Mouse (Mus musculus) hindbrain, embryonic 14.5 days (tissue): ENCODE data around the gene Wee2. TPM values are rescaled to one million over a fixed set of nuclear protein-coding genes. Genes with fewer than 3 reads are reported as not detected.
A peak's percentile ranks its signal among the peaks of the same experiment; 100 is the strongest.

Experiments used
- ATAC-seq: fragments of 200-750 bp; cut with Nextera tagmentation; 2 replicates; pipeline ENCODE4 v1.8.0; 2017; ENCODE audit warnings: moderate number of reproducible peaks, mild to moderate bottlenecking, moderate TSS enrichment, moderate library complexity; ENCODE audit not compliant: low FRiP score
- DNase-seq: peaks from one replicate; pipeline ENCODE4 v3.0.0-alpha.2; 2015; ENCODE audit warnings: low spot score
- H3K27ac ChIP-seq: fragments of 300-500 bp; sonication (generic); 2 replicates; pipeline ENCODE4 v1.5.1; 2014; ENCODE audit warnings: mild to moderate bottlenecking, moderate library complexity
- H3K27me3 ChIP-seq: fragments of 300-500 bp; sonication (generic); 2 replicates; pipeline ENCODE4 v1.6.1; 2014; ENCODE audit warnings: mild to moderate bottlenecking, low read length, mixed read lengths; ENCODE audit not compliant: control insufficient read depth, insufficient read depth
- H3K36me3 ChIP-seq: fragments of 300-500 bp; sonication (generic); replicated peaks from 2 replicates; pipeline ENCODE4 v1.6.1; 2014; ENCODE audit not compliant: control insufficient read depth, insufficient read depth
- H3K4me1 ChIP-seq: fragments of 300-500 bp; sonication (generic); replicated peaks from 2 replicates; pipeline ENCODE4 v1.6.1; 2014; ENCODE audit warnings: antibody characterized with exemption, low read length, mixed read lengths; ENCODE audit not compliant: control insufficient read depth, insufficient read depth
- H3K4me2 ChIP-seq: fragments of 300-500 bp; sonication (generic); replicated peaks from 2 replicates; pipeline ENCODE4 v1.6.1; 2014; ENCODE audit warnings: mild to moderate bottlenecking, moderate library complexity
- H3K4me3 ChIP-seq: fragments of 300-500 bp; sonication (generic); replicated peaks from 2 replicates; pipeline ENCODE4 v1.5.1; 2014; ENCODE audit warnings: mild to moderate bottlenecking, low read length
- H3K9ac ChIP-seq: fragments of 300-500 bp; sonication (generic); 2 replicates; pipeline ENCODE4 v1.6.1; 2014
- H3K9me3 ChIP-seq: fragments of 300-500 bp; sonication (generic); 2 replicates; pipeline ENCODE4 v1.6.1; 2016; ENCODE audit warnings: low read length; ENCODE audit not compliant: control insufficient read depth
- WGBS: fragments of 180-500 bp; shearing (Covaris S2); extraction: QIAGEN DNeasy Blood & Tissue Kit; methylation state at CpG from one replicate; pipeline ENCODE4 v1.1.7; 2014; 5-methylcytosine and 5-hydroxymethylcytosine counted together
- polyA plus RNA-seq: library from polyadenylated mRNA; unstranded; fragments of >200 nt; fragmentation: Nextera tagmentation; extraction: Ambion mirVana; gene quantifications from 2 replicates; pipeline ENCODE4 v1.2.1, GENCODE M21; 2014

Wee2 gene
- polyA plus RNA-seq, 1 experiment from 2014 or later, result 0.17 TPM

DNA sequence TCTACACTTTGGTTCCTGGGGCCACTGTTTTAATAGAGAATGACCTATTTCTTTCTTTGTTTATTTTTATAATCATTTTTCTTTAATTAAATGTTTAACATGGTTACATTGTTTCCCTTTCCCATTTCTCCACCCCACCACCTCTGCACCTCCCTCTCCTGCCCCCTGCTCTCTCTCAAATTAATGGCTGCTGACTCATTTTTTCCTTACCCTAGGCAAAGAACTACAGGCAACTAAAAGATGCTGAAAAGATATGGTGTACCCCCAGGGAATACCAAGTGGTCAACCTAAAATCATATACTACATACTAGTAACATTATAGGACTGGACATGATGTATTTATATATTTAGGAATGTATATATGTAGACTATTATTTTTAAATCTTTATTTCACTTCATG is 9.7 kb downstream of the Wee2 start:
- Histone ChIP-seq H3K4me3 (no peak overlapping the region), H3K4me1 (no peaks in the 10 kb centered on the region), H3K27me3 (no peaks in the 10 kb centered on the region), H3K9ac (no peak overlapping the region), H3K4me2 (no peak overlapping the region), H3K36me3 (no peaks in the 10 kb centered on the region), H3K27ac (no peak overlapping the region), H3K9me3 (no peaks in the 10 kb centered on the region)
- DNase-seq (no peak), ATAC-seq (no peak)

DNA sequence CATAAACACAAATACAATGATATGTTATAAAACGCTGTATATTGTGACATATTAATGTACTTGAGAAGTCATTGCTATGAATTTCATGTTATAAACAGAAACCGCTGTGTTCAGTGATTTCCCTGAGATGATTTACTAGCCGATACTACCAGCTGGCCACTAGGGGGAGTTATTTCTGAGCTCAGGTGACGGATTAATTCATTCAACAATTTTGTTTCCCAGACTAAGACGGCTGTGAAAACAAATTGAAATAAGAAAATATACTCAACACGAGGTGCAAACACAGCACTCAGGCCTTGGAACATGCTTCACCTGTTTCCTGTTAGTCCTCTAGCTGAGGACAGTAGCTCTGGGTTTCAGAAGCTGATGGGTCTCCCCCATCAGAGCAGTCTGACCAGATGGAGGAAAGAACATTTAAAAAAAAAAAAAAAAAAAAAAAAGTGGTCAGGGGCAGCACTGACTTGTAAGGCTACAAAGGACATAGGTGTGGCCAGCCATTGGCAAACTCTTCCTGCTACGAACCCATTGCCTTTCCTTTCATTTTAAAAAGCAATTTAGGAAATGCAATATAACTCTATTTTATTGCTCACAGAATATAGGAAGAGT is 15.7 kb downstream of the Wee2 start:
- WGBS, result 23% methylated on average over 7 of the region's 7 CpGs
- Histone ChIP-seq H3K27ac (no peak overlapping the region), H3K9ac (no peak overlapping the region), H3K4me1 (no peaks in the 10 kb centered on the region), H3K27me3 (no peaks in the 10 kb centered on the region), H3K36me3 (no peaks in the 10 kb centered on the region), H3K4me3 (no peak overlapping the region), H3K4me2 (no peak overlapping the region), H3K9me3 (no peaks in the 10 kb centered on the region)
- peak; percentile 55 for DNase-seq
- no peak for ATAC-seq

DNA sequence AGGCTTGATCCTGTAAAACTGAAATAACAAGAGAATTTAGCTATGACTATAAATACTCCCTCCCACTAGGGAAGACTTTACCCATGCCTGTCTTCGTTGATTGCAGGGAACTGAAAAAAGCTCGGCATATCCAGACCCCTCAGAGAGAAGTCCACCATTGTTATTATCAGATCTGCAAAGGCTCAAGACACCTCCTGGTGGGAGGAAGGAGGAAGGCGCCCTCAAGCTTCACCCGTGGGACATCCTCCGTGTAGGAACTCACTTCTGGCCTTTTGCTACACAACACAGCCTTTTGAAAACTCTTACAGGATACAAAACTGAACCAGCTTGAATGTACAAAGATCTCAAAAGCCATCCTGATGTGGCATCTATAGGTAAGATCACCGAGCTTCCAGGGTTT is 26.8 kb downstream of the Wee2 start:
- H3K27ac ChIP-seq, result no peak overlapping the region
- H3K4me1 ChIP-seq, result no peaks in the 10 kb centered on the region
- H3K27me3 ChIP-seq, result no peaks in the 10 kb centered on the region
- H3K9me3 ChIP-seq, result no peaks in the 10 kb centered on the region
- WGBS, result 53% methylated on average over 6 of the region's 6 CpGs
- H3K4me2 ChIP-seq, result no peak overlapping the region
- H3K9ac ChIP-seq, result no peak overlapping the region
- no peaks in the 10 kb centered on the region for H3K36me3 ChIP-seq
- DNase-seq (no peak), ATAC-seq (no peak)
- H3K4me3 ChIP-seq, result no peak overlapping the region

DNA sequence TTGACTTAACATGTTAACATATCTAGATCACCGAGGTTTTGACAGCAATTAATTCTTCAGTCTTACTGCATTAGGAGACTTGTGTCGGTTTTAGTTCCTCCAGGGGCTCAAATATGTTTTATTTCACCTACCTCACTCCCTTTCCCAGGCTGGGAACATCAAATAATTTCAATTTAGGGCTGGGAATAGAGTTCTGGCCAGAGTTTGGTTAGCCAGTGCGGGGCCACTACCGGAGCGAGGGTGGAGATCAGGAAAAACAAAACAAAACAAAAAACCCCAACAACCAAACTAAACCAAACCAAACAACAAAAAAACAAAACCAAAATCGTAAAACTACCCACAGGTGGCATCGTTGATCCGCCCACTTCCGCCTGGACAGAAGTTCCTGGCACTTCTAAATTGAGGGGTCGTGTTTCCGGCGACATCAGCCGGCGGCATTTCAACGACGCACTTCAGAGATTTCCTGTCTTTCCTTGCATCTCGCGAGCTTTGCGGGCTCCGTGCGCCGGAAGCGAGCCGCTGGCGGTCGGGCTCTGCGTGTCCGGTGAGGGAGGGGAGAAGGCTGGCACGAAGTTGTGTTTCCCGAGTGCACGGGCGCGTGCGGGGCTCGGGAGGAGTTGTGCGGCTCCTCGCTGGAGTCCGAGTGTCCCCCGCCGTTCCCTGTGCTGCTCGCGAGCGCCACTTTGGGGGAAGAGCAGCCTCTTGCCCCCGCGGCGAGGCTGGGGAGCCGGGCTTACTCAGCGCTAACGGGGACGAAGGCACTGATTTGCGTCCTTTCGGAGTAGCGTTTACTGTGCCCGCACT is 32.2 kb downstream of the Wee2 start, which contains the start of gene Ssbp1:
Gene Ssbp1, plus strand, starts transcription at position 437 of the 804 bp plus-strand sequence.
- no peaks in the 10 kb centered on the region for H3K27me3 ChIP-seq
- peak within 1 kb of the TSS; percentile 74 for H3K4me2 ChIP-seq
- H3K9ac ChIP-seq, result peak within 1 kb of the TSS; percentile 86
- peak within 1 kb of the TSS; percentile 96 for H3K27ac ChIP-seq
- H3K4me3 ChIP-seq, result peak within 1 kb of the TSS; percentile 72
- peak; percentile 95 for DNase-seq
- peak; percentile 98 for ATAC-seq
- peaks cover 10% of the 10 kb centered on the region for H3K4me1 ChIP-seq
- H3K36me3 ChIP-seq, result peaks cover 29% of the 10 kb centered on the region
- no peaks in the 10 kb centered on the region for H3K9me3 ChIP-seq
- WGBS, result under 1% methylated on average over 54 of the region's 54 CpGs

DNA sequence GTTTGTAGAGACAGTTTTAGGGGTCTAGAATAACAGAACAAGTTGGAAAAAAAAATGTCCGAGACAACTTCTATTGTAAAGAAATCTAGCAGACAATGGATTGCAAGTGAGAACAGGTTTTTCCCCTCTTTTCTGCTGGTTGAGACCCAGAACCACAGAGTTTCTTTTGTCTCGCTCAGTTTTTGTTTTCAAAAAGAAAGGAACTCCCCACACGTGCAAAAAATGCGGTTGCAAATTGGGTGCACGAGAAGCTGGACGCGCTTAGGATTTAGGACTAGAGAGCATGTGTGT is 32.8 kb downstream of the Wee2 start:
- peaks cover 35% of the 10 kb centered on the region for H3K36me3 ChIP-seq
- 0% methylated on average over 7 of the region's 7 CpGs for WGBS
- ATAC-seq (peak; percentile 12; the same call in 1 of the 2 replicates), DNase-seq (no peak)
- peak overlapping the region; percentile 86 for H3K9ac ChIP-seq
- peak overlapping the region; percentile 72 for H3K4me3 ChIP-seq
- H3K27ac ChIP-seq, result peak overlapping the region; percentile 96
- no peaks in the 10 kb centered on the region for H3K9me3 ChIP-seq
- peaks cover 10% of the 10 kb centered on the region for H3K4me1 ChIP-seq
- peak overlapping the region; percentile 74 for H3K4me2 ChIP-seq
- no peaks in the 10 kb centered on the region for H3K27me3 ChIP-seq

DNA sequence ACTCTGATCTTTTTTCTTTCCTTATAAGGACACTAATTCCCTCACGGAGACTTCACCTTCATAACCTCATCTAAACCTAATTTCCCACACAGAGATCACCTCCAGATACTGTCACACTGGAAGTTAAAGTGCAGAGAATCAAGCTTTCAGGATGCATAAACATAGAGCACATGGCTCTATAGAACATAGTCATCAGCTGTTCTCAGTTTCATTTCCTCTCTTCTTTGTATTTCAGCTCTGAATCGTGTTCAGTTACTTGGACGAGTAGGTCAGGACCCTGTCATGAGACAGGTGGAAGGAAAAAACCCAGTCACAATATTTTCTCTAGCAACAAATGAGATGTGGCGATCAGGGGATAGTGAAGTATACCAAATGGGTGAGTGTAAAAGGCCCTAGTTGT is 37.2 kb downstream of the Wee2 start:
- DNase-seq (no peak), ATAC-seq (no peak)
- Histone ChIP-seq H3K9ac (no peak overlapping the region), H3K9me3 (no peaks in the 10 kb centered on the region), H3K27me3 (no peaks in the 10 kb centered on the region), H3K4me1 (peaks cover 10% of the 10 kb centered on the region), H3K4me2 (no peak overlapping the region), H3K27ac (no peak overlapping the region), H3K36me3 (peaks cover 70% of the 10 kb centered on the region), H3K4me3 (no peak overlapping the region)
- WGBS, result 91% methylated on average over 4 of the region's 4 CpGs

DNA sequence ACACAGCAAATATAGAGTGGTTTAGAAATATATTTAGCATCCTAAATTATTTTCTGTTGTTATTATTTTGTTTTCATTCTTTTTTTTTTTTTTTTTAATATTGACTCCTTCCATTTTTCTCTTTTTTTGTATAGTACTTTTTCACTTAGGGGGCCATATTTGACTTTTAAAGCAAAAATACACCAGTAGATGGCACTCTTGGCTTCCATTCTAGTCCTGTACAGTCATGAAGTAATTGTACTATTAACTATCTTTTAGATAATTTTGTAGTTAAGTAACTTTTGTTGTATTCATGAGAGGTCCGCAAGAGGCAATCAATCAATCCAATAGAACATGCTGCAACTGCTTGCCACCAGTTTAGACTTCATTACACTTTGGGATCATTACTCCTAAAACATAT is 40.8 kb downstream of the Wee2 start:
- peak; percentile 58 for DNase-seq
- no peak for ATAC-seq
- WGBS, result 88% methylated on average over 1 of the region's 1 CpGs
- H3K36me3 ChIP-seq, result peaks cover 89% of the 10 kb centered on the region
- no peak overlapping the region for H3K4me2 ChIP-seq
- H3K4me1 ChIP-seq, result no peaks in the 10 kb centered on the region
- H3K27me3 ChIP-seq, result no peaks in the 10 kb centered on the region
- no peaks in the 10 kb centered on the region for H3K9me3 ChIP-seq
- H3K9ac ChIP-seq, result no peak overlapping the region
- H3K4me3 ChIP-seq, result no peak overlapping the region
- no peak overlapping the region for H3K27ac ChIP-seq

DNA sequence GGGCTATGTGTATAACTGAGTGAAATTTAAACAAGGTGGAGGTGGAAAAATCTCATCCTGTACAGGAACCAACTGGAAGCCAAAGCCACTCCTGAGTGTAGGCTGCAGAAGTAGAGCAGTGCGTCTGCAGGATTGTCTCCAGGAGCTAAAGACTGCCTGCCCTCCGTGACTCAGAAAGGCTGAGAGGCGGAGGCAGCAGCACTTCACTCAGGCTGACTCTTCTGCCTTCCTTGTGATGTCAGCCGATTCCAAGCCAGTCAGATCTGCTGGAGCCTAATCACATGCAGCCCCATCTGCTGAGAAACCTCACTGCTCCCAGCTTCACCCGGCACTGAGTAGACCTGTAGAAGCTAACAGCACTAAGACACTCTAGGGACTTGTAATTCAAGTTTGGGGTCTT is 43.4 kb downstream of the Wee2 start:
- H3K36me3 ChIP-seq, result peaks cover 77% of the 10 kb centered on the region

DNA sequence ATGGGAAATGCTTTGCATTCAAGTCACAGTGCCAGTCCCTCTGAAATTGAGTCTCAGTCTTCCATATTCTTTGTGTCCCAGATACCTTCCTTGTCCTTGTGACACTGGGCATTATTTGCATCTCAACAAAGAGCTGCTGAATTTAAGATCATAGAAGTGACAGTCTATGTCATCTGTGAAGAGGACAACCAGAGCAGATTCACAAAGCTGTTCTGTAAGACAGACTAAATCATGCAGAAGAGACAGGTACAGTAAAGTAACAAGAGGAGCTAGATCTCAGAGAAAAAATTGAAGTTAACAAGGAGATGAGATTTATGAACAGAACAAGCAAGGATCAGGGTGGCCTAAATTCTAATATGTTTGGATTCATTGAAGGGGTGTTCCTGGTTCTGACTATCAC is 52.0 kb downstream of the Wee2 start, which contains the start of gene Tas2r137:
Gene Tas2r137, plus strand, starts transcription at position 301 of the 400 bp plus-strand sequence.
- H3K9me3 ChIP-seq, result no peaks in the 10 kb centered on the region
- no peaks in the 10 kb centered on the region for H3K27me3 ChIP-seq
- H3K27ac ChIP-seq, result no peak within 1 kb of the TSS
- H3K4me2 ChIP-seq, result no peak within 1 kb of the TSS
- no peaks in the 10 kb centered on the region for H3K4me1 ChIP-seq
- ATAC-seq (no peak), DNase-seq (no peak)
- H3K4me3 ChIP-seq, result no peak within 1 kb of the TSS
- peaks cover 1% of the 10 kb centered on the region for H3K36me3 ChIP-seq
- no peak within 1 kb of the TSS for H3K9ac ChIP-seq

More for the DNA sequence above, 43.4 kb downstream of the Wee2 start:
- Histone ChIP-seq H3K9me3 (no peaks in the 10 kb centered on the region), H3K27ac (no peak overlapping the region), H3K4me3 (no peak overlapping the region), H3K4me1 (no peaks in the 10 kb centered on the region), H3K9ac (no peak overlapping the region), H3K4me2 (no peak overlapping the region), H3K27me3 (no peaks in the 10 kb centered on the region)
- ATAC-seq (no peak), DNase-seq (no peak)
- 92% methylated on average over 5 of the region's 5 CpGs for WGBS
